Comparison of ENCODE assay signal across 18 mouse cellular contexts in genomic region chr4:132864856-132865255, GRCm38 (mm10).
"Had no signal": no experiment of that assay in that cellular context is flagged by ENCODE, and none has a peak within 500 bp of the region (broad histone marks: within the 10 kb centered on the region; RNA-seq: fewer than 3 reads in every experiment).

No protein-coding gene starts in this region.

- H3K4me2 ChIP-seq: lung, embryonic 15.5 days; midbrain, embryonic 11.5 days; midbrain, embryonic 13.5 days; midbrain, embryonic 15.5 days; neural tube, embryonic 12.5 days; stomach, embryonic 15.5 days had no signal

- H3K27ac ChIP-seq: lung, embryonic 15.5 days; macrophage; midbrain, embryonic 13.5 days; midbrain, embryonic 15.5 days; neural tube, embryonic 12.5 days; stomach, embryonic 15.5 days; stomach, postnatal 0 days had no signal

- H3K27me3 ChIP-seq: lung, embryonic 15.5 days; megakaryocyte, embryonic 14.5 days; midbrain, embryonic 13.5 days; midbrain, embryonic 15.5 days; neural tube, embryonic 12.5 days; stomach, embryonic 15.5 days had no signal

- DNase-seq: liver, postnatal 0 days; lung, adult 2 months; lung, postnatal 14 days; lung, postnatal 36 days; right cerebral cortex, postnatal 14 days; thymus, adult 2 months; thymus, postnatal 25 days; thymus, postnatal 4 days had no signal

- H3K9ac ChIP-seq: liver, postnatal 0 days; lung, embryonic 15.5 days; midbrain, embryonic 13.5 days; midbrain, embryonic 15.5 days; neural tube, embryonic 12.5 days; stomach, embryonic 15.5 days had no signal

- H3K9me3 ChIP-seq: lung, embryonic 15.5 days; megakaryocyte, embryonic 14.5 days; midbrain, embryonic 13.5 days; midbrain, embryonic 15.5 days; neural tube, embryonic 12.5 days; stomach, embryonic 15.5 days had no signal

- H3K4me1 ChIP-seq: lung, embryonic 15.5 days; midbrain, embryonic 13.5 days; midbrain, embryonic 15.5 days; neural tube, embryonic 12.5 days; stomach, embryonic 15.5 days had no signal

- H3K4me3 ChIP-seq: lung, embryonic 15.5 days; megakaryocyte, embryonic 14.5 days; midbrain, embryonic 13.5 days; midbrain, embryonic 15.5 days; neural tube, embryonic 12.5 days; stomach, embryonic 15.5 days had no signal

- ATAC-seq: liver, postnatal 0 days; lung, postnatal 0 days; midbrain, embryonic 13.5 days; midbrain, embryonic 15.5 days had no signal
